Mouse (Mus musculus): Measurements from ENCODE around the gene Lctl.

DNA sequence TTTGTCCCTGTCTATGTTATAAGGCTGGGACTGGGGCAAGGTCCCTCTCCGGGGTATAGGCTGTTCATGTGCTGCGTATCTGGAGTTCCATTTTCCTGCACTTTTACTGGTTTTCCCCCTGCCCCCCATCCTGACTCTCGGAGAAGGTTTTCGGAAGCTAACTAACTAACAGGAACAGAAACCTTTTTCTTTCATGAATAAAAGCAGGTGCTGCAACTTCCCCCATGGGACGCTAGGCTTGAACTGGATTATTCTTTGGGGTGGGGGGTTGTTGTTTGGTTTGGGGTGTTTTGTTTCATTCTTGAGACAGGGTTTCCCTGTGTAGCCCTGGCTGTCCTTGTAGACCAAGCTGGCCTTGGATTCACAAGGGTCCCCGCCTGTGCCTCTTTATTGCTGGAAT, 30.4 kb upstream of the Lctl start:
- TF ChIP-seq POLR2A (IDR thresholded peaks at IDR 0.05; ENCODE audit: low read depth, low read length) (no peak), CTCF (conservative IDR thresholded peaks at IDR 0.05; ENCODE audit: insufficient read depth, insufficient read length, low read depth, low read length) (no peak)

All from kidney, adult 2 months (tissue).